Mouse (Mus musculus) layer of hippocampus, postnatal 10 days (tissue): ENCODE measurements around the gene Slc1a1. TPM values are rescaled to one million over a fixed set of nuclear protein-coding genes. Genes with fewer than 3 reads are reported as not detected.

Source experiments
- DNase-seq, 2 experiments: peaks; one replicate each; pipeline ENCODE4 v3.0.0; 2021; ENCODE audit warnings: low spot score in 2 of 2
- total RNA-seq, 2 experiments: library from RNA; stranded (reverse); gene quantifications; 2 replicates each; pipeline ENCODE4 v1.2.3; 2021

The Slc1a1 gene
- total RNA-seq, 2 experiments from 2014 or later, result 103 to 104 TPM

GRCm38 (mm10) chr19:28850510-28850909 lies 15.7 kb downstream of the Slc1a1 start:
- DNase-seq, result peak in 1 of 2 experiments; percentile 3

GRCm38 (mm10) chr19:28852001-28852400 lies 17.2 kb downstream of the Slc1a1 start:
- DNase-seq, result peak in 1 of 2 experiments; percentile 3

DNA sequence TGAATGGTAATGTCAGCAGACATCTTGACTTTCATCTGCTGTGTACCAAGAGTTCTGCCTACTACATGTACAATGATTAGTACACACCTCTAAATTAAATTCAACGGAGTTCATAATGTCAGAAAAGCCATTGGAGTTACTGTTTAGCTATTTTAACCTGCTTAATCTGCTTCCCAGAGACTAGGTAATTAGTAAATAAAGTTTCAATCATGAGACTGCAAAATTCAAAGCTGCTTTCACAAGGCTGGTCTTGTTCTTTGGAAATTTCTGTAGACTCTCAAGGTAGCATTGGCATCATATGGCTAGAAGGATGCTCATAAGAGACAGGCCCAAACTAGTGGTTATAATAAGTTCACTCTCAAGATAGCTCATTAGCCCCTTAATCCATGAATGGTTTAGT lies 20.0 kb downstream of the Slc1a1 start:
- no peak for DNase-seq

GRCm38 (mm10) chr19:28860246-28860645 lies 25.4 kb downstream of the Slc1a1 start:
- peak in 1 of 2 experiments; percentile 6 for DNase-seq

GRCm38 (mm10) chr19:28863626-28864025 lies 28.8 kb downstream of the Slc1a1 start:
- DNase-seq, result no peak

DNA sequence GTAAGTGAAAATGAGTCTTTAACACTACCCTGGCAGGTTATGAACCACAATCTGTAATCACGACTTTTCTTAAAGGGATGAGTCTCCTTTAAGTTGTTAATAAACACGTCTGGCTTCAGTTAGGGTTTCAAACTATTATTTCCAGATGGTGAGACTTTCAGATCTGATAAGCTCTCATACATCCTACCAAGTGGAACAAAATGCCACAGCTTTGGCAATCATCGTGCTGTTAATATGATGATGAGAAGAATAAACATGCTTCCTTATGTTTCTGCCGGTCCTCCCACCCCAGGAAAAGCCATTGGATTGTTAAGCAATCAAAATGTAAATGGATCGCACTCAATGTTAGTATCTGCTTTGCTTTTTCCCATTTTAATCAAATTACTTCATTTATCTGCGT lies 30.1 kb downstream of the Slc1a1 start:
- DNase-seq, result no peak

DNA sequence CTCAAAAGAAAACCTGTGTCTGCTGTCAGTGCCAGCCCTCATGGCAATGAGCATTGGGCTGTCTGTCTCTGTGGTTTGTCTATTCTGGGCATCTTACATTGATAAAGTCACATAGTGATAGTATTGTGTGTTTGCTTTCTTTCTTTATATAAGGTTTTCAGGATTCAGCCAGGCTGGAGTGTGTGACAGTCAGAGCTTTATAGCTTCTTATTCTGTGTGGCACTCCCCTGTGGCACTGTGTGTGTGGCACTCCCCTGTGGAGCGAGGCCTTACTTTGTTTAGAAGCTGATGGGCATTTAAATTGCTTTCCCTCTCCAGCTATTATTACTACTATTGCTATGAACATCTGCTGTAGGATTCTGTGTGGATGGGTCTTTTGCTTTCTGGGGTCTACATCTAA lies 30.7 kb downstream of the Slc1a1 start:
- DNase-seq, result no peak

DNA sequence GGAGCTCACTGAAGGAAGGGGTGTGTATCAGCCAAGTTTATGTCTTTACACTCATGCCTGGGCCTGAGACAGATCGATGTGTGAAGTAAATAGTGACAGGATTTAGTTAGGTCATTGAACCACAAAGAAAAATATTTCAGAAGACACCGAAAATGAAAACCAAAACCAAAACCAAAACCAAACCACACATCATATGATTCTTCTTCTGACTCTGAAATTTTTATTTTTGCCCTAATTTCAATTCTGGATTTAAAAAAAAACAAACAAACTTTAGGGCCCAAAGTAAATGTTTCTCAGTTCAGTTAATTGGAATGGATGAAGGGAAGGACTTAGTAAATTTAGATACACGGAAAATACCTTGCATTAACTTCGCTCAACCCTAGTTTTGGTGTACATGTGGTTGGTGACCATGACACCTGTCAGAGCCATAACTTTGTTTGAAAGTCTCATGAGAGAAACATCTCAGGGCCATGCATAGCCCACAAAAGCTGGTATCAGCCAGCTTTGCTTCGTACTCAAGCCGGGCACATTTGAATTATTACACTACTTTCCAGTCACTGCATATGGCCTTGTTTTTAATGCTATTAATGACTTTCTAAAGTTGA lies 34.5 kb downstream of the Slc1a1 start:
- no peak for DNase-seq

DNA sequence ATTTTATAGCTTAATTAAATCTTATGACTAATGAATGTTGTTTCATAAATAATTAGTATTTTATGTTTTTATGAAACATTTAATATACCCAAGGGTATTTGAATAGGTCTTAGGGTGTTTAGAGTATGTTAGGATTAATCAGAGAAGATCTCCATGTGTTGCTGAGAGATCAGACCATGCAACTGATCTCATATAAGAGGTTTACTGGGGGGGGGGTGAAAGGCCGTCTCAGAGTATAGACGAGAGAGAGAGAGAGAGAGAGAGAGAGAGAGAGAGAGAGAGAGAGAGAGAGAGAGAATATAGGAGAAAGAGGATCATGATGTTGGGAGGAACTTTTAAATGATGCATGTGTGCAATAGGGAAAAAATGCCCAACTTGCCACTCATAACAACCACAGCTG lies 35.5 kb downstream of the Slc1a1 start:
- DNase-seq, result no peak

GRCm38 (mm10) chr19:28879476-28879875 lies 44.6 kb downstream of the Slc1a1 start:
- no peak for DNase-seq

DNA sequence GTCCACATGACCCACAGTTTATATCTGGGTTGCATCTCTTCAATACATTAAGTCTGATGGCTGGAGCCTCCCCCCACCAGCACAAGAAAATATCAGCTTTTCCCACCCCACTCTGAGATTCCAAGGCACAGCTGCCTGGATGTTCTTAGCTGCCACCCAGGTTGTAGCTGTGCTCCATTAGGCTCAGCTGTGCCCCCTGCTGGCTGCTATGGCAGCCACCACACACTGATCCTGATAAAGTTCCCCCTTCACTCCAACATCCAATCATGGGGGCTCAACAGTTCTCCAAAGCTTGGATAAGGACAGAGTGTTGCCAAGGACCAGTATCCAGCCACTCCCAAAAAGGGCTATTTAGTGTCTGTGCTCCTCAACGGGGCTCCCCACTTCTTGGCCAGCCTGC lies 48.3 kb downstream of the Slc1a1 start:
- DNase-seq, result peak; percentile 39 to 45

- no peak for DNase-seq
These were observed 53.6 kb downstream of the Slc1a1 start for GRCm38 (mm10) chr19:28888496-28888895.

GRCm38 (mm10) chr19:28889251-28889650 lies 54.4 kb downstream of the Slc1a1 start:
- no peak for DNase-seq

DNA sequence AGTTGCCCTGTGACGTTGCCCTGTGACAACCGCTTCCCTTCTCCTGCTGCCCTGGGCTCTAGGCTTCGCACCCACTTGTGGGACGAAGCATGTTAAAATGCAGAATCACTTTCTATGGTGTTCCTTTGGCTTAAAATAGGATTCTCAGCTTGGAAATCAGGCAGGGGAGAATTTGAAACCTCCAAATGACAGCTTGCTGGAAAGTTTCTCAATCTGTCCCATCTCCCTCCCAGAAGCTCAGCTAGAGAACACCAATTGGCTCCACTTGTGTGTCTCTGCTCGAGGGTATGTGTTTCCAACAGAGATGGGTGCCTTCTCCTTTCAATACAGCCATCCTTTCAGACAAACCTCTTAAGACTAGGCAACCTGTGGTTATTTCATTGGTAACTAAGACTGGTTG lies 56.4 kb downstream of the Slc1a1 start:
- DNase-seq, result no peak

GRCm38 (mm10) chr19:28891864-28892263 lies 57.0 kb downstream of the Slc1a1 start:
- DNase-seq, result no peak

GRCm38 (mm10) chr19:28896639-28897038 lies 61.8 kb downstream of the Slc1a1 start:
- DNase-seq, result no peak

GRCm38 (mm10) chr19:28897497-28897896 lies 62.6 kb downstream of the Slc1a1 start:
- no peak for DNase-seq

DNA sequence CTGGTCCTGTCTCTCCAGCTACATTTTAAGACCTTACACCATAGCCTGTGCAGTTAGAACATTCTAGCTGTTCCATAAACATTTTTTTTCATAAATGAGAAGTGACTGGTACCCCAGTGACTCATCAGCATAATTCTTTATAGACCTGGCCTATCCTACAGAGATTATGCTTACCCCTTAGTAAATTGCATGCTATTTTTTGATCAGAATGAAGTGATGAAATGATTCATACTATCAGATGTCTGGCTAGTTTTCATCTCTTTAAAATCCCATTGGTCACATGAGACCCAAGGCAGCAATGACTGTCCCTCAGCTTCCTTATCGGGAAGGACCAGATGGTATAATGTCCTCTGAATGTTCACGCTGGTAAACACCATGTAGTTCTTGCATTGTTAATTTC lies 65.9 kb downstream of the Slc1a1 start:
- DNase-seq, result no peak

DNA sequence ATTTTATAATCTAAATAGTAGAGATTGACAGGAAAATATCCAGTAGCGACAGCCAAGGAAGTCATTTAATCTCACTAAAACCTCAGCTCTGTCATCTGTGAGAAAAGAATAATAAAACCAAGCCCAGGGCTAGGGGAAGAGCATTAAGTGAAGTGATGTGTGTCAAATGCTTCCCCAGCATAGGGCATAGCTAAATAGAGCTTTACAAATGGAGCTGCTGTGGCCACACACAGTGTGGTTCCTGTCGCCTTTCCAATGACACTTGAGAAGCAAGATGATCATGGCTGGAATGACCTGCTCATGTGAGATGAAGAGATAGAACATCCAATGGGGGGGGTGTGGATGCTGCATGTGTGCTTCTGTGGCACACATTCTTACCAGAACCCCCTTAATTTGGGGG lies 67.3 kb downstream of the Slc1a1 start:
- no peak for DNase-seq

DNA sequence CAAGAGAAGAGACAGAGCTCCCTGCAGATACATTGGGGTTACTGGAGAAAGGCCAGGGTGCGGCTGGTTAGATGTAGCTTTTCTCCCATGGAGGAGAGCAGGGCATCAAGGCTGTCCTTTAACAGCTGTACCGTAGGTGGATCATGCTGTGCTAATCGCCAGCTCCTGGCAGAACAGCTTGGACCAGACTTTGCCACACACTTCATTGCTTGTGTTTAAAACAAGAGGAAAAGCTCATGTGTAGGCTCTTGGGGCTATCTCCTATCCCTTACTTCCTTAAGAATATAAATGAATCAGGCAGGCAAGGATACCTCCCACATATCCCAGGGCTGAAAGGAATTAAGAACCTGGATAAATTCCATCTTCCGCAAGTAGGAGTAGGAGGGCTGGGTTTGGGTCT lies 68.0 kb downstream of the Slc1a1 start:
- DNase-seq, result peak; percentile 25 to 47

DNA sequence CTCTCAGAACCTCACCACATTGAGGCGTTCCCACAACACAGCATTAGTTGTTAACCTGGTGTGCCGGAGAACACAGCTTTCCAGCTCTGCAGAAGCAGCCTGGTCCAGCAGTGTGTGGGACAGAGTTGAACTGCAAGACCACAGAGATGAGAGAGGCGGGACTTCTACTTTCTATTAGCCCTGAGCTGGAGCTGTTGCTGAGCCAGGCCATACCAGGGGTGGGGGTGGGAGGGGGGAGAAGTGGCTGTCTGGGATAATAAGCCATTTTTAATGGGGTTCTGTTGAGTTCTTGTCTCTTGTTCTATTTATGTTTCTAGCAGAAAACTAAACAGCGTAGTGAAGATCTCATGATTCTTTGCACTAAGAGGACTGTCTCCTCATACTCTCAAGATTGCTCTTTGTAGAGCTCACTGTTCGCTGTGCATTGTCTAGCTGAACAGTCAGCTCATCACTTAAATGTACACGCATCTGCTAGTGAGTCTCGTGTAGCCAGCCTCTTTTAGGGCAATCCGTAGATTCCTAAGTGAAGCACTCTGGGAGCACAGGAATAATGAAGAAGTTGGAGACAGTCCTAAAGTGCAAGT lies 68.8 kb downstream of the Slc1a1 start:
- no peak for DNase-seq

DNA sequence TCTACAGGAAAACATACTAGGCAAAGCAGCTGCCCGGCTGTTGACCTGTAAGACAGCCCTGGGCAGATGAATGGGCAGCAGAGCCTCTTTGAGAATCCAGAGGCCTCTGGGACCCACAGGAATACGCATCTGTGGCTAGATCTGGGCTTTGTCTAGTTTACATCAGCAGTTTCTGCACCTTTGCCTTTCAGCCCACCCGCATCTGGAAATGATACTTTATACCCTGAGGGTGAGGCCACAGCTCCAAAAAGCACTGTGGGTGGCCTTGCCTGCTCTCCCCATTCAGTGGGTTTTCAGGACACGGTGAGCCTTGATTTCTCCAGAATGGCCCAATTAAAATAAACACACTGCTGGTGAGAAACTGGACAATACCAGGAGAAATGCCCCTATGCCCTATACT lies 73.3 kb downstream of the Slc1a1 start:
- DNase-seq, result no peak

GRCm38 (mm10) chr19:28908693-28909092 lies 73.8 kb downstream of the Slc1a1 start:
- no peak for DNase-seq
